Mouse (Mus musculus) liver, adult 2 months (tissue): ENCODE measurements around the gene Ephb2.

Experiments
- CTCF ChIP-seq: fragments of 200-500 bp; IDR thresholded peaks from 2 replicates; pipeline ENCODE4 v1.5.1; 2011; ENCODE audit warnings: low read depth, low read length, control low read depth
- POLR2A ChIP-seq: fragments of 200-500 bp; IDR thresholded peaks from 2 replicates; pipeline ENCODE4 v1.6.1; 2011; ENCODE audit warnings: low read length, control low read depth; ENCODE audit not compliant: insufficient read depth; ENCODE audit errors: extremely low read depth

GRCm38 (mm10) chr4:136754256-136754655 lies 81.5 kb downstream of the Ephb2 start:
- TF ChIP-seq POLR2A (no peak), CTCF (no peak)
